Mouse (Mus musculus): ENCODE data around the gene Epgn.

Epgn gene

DNA sequence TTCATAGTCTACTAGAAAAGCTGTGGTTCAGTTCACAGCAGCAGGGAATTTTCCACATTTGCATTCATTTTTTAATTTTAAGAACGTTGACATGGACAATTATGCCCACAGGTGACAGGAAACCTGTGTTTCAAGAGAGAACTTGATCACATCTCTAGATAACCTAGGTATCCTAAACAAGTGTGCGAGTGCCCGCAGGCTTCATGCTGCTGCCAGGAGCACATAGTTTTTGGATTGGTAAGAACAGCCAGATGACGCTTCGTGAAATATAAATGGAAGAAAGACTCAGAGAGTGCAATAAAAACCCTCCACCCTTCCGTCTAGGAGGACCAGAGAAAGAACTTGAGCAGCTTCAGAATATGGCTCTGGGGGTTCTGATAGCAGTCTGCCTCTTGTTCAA lies at the start of gene Epgn:
Gene Epgn, plus strand, starts transcription at position 301 of the 400 bp plus-strand sequence.
- no peak for DNase-seq (ENCODE audit: low spot score)

DNA sequence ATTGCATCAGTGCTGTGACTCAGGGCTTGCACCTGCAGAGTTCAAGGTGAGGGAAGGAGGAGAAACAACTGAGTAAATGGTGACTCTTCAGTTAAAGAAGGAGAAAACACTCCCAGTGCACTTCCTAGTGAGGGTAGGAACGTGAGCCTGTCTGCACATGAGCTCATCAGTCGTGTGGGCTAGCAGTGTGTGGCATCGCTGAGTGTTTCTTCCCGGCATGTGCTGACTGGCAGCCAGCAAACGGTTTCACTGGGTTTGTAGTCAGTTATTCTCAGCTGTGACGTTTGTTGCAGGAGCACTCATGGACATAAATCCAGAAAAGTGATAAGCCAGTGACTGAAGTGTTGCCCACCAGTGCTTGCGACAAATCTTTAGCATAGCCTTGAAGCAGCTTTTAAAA lies 47.0 kb upstream of the Epgn start:
- DNase-seq (ENCODE audit: low spot score): no peak

DNA sequence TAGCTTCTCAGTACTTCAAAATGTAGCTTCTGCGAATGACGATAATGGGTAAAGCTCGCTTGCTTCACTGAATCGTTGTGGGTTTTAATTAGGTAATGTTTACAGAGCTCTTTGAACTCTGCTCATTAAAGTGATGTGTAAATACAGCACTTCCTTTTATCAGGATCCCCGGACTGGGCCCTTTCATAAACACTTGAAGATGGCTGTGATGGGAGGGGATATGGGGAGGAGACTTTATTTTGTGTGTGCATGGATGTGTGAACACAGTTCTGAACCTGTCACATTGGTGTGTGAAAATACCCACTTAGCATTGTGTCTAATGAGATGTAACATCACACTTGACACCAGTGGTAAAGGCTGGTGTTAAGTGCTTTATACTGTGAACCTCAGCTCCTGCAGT lies 39.7 kb upstream of the Epgn start:
- no peak for DNase-seq (ENCODE audit: low spot score)

DNA sequence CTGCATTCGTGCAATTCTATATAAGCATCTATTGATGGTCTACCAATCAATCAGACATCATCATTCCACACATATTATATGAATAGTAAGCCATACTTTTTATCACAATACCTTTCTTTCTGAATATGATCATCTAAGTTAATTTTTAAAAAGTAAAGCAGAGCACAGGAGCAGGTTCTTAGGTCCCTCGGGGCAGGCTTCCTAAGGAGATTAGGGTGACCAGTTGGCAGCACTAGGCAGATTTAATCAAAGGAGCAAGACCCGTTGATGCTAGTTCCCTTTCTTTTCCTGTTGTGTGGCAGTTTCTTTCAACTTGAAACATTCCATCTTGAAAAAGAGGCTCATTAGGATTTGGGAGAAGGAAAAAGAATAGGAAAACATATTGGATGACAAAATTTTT lies 39.1 kb upstream of the Epgn start:
- DNase-seq (ENCODE audit: low spot score): no peak

DNA sequence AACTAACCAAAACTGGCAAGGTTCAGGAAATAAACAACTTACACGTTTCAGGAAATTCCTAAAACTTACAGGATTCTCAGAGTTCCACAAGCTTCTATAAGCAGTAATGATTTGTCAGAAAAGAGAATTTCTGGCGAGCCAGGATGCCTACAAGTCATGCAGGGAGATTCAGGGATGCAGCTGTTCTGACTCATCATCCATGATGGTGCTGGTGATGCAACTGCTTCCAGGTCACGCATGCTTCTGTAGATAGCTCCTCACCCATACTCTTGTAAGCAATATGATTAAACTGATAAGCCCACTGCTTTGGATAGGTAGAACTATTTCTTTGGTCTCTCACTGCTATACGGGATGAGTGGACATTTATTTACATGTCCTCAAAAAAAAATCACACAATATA lies 38.7 kb upstream of the Epgn start:
- no peak for DNase-seq (ENCODE audit: low spot score)

DNA sequence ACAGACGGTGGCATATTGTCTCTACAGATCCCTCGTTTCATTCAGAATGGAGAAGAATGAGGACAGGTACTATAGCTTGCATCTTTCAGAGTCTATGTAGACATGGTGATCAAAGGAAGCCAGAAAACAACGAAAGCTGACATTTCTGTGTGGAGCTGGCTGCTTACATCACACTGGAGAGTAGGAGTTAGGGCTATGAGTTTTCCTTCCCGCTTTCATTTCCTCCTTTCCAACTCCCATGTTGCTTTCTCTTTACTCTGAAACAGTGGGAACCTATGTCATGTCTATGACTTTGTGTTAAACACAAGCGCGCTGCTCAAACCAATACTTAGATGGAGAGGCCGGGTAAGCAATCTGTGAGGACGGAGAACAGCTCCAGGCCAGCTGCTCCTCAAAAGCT lies 27.3 kb upstream of the Epgn start:
- DNase-seq (ENCODE audit: low spot score): no peak

DNA sequence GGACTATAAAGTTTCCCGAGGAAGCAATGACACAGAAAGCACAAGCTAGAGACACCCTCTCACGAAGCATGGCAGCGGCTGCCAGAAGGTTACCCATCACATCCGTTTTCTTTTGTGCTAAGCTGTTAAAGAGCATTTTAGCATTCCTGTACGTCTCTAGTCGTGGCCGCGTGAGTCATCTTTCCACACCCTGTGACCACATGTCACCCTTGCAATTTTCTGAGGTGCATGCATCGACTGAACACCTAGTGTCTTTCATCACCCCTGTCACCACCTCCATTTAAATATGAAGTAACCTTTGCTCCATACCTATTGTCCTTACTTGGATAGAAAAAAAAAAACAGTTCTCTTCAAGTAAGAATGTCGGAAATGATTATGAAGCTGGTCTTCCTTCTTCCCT lies 12.0 kb upstream of the Epgn start:
- DNase-seq (ENCODE audit: low spot score): no peak

DNA sequence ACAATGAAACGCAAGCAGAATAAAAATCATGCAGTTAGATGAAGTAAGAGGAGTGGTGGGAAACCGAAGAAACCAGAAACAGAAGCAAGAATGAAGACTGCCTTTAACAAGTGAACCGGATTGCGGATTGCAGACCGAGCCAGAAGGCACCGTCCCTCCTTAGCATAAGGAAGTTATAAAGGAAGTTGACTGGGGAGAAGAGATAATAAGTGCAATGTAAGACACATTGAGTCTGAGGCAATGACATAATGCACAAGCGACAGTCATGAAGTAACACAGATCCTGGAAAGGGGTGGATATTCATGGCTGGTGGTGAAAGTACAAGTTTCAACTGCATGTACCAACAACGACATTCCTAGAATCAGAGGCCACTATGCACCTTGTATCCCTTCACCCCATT lies 4.2 kb upstream of the Epgn start:
- no peak for DNase-seq (ENCODE audit: low spot score)

DNA sequence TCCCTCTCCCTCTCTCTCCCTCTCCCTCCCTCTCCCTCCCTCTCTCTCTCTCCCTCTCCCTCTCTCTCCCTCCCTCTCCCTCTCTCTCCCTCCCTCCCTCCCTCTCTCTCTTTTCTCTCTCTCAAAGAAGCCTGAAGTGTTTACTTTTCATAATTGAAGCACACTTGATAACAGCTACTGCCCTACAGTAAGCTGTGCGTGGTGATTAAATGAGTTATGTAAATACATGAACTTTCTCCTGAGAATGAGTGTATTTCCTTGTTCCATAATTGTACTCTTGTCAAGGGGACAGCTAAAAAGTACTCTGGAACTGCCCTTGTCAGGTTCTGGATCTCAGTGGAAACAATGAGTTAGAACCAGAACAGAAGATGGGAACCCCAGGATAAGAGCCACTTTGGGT lies 576 bp downstream of the Epgn start:
- no peak for DNase-seq (ENCODE audit: low spot score)

DNA sequence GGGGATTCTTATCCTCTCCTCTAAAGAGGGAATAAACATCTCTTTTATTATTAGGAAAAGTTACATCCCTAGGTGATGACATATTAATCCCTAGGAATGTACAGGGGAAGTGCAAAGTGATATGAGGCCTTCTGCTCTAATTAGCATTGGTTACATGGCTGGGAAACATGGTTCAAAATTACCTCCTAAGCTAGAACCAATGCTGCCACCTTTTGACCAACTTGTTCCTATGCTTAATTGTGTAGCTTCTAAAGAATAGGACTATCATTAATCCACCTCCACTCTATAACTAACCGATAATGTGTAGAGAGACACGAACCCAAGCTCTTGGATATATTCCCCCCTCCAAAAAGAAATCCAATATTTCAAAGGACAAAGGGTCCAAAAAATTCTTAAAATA lies 3.4 kb downstream of the Epgn start:
- no peak for DNase-seq (ENCODE audit: low spot score)

DNA sequence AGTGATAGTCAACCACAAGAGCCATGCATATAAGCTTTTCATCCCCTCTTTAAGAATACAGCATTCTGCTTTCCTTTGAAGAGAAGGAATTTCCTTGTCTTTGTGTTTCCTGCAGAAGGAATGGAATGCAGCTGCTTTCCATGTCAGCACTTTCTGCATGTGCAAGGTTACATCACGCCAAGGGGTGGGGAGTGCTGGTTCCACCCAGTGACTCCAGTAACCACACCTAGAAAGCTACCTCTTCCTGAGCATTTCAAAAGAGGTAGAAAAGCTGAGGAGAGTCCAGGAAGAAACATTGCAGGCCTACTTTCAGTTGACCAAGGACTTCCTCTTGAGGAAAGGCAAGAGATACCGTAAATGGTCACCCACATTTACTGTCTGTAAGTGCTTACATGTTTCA lies 8.1 kb downstream of the Epgn start:
- DNase-seq (ENCODE audit: low spot score): no peak

DNA sequence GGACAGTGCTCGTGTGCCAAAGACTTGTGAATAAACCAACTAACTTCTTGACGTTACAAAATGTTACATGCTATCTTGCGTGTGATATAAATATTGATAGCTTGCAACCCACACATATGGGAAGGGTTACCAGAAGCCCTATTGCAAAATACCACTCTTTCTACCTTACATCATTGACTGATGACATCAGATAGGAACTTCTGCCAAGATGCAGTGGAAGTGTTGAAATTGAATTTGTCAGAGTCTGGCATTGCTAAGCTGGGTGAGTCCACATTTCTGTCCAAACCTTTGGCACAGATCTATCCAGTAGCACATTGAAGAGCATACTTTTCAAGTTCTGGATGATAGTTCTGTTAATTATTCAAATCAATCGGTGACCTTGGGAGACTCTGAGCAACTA lies 9.4 kb downstream of the Epgn start:
- DNase-seq (ENCODE audit: low spot score): no peak

DNA sequence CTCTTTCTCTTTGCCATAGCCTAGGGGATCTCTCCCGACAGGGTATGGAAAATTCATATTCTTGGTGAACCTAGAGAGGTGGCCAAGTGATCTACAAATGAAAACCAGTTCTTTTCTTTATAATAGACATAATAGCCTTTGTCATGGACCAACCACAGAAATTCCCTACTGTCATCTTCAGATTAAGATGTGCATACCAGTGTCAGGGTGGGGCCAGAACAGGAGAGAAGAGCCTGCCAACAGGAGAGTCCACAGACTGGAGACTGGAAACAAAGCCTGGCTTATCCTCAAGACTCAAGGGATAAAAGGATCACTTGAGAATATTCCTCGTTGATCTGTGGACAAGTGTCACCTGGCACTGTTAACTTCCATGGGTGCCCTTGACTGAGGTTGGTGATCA lies 10.5 kb downstream of the Epgn start:
- no peak for DNase-seq (ENCODE audit: low spot score)

DNA sequence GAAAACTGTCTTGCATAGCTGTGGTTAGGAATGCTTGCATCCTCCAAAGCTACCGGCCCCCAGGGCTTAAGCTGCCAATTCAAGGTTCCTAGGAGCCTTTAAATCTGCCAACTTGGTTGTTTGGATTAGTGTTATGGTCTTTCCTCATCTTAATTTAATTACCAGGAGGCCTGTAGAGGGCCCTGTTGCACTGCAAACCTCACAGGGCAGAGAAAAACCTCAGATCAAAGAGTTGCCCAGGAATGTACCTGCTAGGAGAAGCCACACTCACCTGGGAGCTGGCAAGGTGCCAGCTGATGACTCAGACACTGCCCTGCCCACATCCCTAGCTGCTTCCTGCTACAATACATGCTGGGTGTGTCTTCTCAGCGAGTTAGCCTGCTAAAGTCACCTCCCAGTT lies 11.3 kb downstream of the Epgn start:
- DNase-seq (ENCODE audit: low spot score): peak; percentile 33

DNA sequence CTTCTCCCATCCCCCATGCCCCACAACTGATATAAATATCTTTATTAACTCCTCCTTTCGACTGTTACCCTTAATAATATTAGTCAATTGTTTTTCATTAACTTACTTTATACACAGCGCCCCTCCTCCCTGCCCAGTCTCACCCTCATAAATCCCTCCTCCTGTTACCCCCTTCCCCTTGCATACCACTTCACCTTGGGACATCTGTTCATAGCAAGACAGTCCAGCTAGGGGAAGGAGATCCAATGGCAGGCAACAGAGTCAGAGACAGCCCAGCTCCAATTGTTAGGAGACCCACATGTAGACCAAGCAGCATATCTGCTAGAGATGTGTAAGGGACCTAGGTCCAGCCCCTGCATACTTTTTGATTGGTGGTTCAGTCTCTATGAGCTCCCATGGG lies 11.7 kb downstream of the Epgn start:
- DNase-seq (ENCODE audit: low spot score): no peak

DNA sequence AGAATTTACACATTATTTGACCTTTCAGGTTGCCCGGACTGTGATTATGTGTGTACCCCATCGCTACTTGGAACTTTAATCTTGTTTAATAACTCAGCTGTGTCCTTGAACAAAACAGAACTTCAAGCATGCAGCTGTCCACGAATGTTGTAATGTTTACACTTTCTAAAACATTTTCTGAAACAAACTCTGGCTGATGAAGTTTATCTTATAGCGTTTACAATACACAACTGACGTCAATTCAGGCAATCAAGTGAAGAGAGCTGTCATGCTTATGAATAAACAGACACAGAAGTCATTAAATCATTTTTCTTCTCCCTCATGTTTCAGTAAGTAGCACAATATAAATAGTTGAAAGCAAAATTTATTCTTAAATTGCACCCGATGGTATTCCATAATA lies 20.7 kb downstream of the Epgn start:
- DNase-seq (ENCODE audit: low spot score): no peak

DNA sequence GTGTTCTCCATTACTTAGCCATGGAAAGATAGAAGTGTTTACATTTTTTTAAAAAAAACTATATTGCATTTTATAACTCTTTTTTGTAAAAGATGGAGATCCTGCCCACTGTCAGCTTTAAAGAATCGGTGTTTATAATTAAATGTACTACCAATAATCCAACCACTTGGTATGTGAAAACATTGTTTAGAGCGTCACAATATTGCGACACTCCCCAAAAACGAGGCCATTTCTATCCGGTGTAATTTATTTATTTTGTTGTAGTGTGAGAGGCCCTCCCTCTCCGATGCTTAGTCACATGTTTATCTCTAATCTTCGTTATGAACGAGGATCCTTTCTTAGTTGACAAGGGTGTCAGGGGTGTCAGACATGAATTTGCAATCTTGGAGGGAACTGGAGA lies 21.1 kb downstream of the Epgn start:
- DNase-seq (ENCODE audit: low spot score): no peak

DNA sequence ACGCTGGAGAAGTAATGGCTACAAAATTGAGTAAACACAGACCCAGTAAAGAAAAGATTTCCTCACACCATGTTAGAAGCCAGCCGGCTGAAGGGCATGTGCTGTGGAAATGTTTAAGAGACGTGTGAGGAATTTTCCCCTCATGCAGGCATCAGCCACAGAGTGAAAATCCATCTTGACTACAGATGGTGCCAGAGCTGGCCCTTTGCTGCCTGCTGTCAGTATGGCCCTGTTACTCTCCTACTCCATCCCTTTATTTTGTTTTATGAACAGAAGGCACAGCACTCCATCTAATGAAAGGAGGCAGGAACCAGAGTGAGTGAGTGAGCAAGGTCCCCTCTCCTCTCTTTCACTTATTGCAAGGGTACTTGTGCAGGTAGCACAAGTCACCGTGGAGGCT lies 45.1 kb downstream of the Epgn start:
- no peak for DNase-seq (ENCODE audit: low spot score)

DNA sequence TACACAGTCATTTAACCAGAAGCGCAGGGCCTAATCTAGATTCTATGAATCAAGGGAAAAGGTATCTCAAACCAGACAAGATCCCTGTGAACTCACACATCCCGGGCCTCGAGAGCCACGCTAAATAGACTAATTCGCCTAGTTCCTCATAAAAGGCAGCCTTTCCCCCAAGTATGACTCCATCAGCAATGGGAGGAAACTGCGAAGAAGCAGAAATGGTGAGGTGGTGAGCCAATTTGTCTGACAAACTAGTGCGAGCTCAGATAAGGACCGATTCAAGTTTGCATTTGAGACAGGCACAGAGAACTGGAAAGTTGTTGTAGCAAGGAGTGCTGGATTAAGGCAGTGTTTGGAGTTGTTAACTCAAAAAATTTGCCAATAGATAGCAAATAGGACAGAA lies 46.4 kb downstream of the Epgn start:
- no peak for DNase-seq (ENCODE audit: low spot score)

DNA sequence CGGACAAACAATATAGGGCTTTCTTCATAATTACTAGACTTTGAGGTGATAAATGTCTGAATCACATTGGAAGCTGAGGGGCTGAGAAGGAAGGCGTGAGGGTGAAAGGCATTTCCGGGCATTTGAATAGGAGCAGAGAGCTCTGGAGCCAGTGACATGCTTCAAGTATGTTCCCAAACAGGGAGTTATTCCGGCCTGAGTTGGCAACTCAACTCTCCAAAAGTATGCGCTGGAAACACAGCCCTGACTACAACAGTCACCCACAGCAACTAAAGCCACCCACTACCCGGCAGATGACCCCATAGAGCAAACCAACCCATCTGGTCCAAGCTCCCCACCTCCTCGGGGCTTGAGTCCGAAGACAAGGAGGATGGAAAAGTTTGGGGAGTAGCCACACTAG lies 46.8 kb downstream of the Epgn start:
- DNase-seq (ENCODE audit: low spot score): no peak

DNA sequence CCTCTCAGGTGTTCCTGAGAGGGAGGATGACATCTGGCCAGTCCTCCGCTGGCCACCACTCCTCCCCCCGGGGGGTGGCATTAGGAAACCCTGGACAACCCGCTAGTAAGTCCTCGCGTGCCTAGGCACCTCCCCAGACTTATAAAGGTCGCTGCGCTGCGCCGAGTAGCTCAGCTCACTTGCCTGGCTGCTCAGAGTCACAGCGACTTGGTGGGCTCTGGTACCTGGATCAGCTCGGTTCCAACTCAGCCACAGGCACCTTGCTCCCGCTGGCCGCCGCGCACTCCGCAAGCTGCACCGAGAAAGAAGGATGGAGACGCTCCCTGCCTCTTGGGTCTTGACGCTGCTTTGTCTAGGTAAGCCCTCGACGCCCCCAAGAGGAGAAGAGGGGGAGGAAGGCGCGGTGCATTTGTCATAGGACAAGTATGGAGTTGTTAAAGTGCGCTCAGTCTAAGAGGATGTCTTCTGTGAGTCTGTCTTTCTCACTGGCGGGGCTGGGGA lies 47.2 kb downstream of the Epgn start, which contains the start of gene Ereg:
Gene Ereg, plus strand, starts transcription at position 173 of the 501 bp plus-strand sequence.
- DNase-seq (ENCODE audit: low spot score): no peak

DNA sequence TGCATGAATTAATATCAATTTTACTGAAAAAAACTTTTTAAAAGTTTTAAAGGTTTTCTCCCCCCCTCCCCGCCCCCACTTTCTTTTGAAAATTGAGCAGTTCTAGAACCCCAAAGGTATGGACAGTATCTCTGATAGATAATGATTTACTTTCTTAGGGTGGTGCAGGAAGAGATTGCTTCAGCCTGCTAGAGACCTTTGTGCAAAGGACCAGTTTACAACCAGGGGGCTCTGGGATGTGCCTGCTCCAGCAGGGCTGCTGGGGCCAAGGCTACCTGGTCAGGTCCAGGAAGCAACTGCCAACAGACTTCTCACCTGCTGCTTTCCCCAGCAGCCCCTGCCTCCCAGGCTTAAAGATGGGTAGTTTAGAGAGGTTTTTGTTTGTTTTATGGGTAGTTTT lies 47.8 kb downstream of the Epgn start:
- no peak for DNase-seq (ENCODE audit: low spot score)

DNA sequence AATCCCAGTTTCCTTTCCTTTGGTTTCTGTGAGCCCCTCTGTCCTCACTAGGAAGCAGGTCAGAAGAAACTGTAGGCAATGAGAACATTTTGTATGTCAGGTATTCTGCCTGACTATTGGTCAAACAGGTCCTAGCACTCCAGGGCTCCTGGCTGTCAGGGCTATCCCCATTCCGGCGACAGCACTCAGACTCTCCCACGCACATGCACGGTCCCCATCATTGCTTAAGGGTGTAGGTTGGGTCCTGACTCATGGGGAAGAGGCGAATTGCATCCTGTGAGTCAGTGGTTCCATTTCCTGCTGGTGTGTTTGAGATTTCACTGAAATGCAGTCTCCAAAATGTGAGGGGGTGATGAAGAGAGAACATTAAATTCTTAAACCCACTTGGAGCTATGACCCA lies 55.8 kb downstream of the Epgn start:
- DNase-seq (ENCODE audit: low spot score): no peak

All from urinary bladder, postnatal 10 days (tissue).